Mouse (Mus musculus) layer of hippocampus, postnatal 14 days (tissue): ENCODE measurements around the gene Pdlim1. TPM values are rescaled to one million over a fixed set of nuclear protein-coding genes. Genes with fewer than 3 reads are reported as not detected.

Experiments used
- total RNA-seq, 2 experiments: library from RNA; stranded (reverse); gene quantifications; 2 replicates each; pipeline ENCODE4 v1.2.3; 2021

Gene Pdlim1
- total RNA-seq, 2 experiments from 2014 or later: 9.0 to 17.2 TPM

Other genes starting within 250 kb of the Pdlim1 start
- gene Cyp2c54, start 198.0 kb downstream of the Pdlim1 start, total RNA-seq: not detected
- gene Cyp2c50, start 182.2 kb downstream of the Pdlim1 start, total RNA-seq: not detected
- gene Cyp2c70, start 84.5 kb downstream of the Pdlim1 start, total RNA-seq: 1 to 10 TPM; 3.3 to 4.3 TPM
- 100 to 1,000 TPM; 182 to 186 TPM for gene Sorbs1, start 241.9 kb upstream of the Pdlim1 start, total RNA-seq